Mouse (Mus musculus): ENCODE measurements around the gene Ddr1. TPM values are rescaled to one million over a fixed set of nuclear protein-coding genes. Genes with fewer than 3 reads are reported as not detected.

Gene Ddr1
- polyA plus RNA-seq, 1 experiment: 61.6 TPM

DNA sequence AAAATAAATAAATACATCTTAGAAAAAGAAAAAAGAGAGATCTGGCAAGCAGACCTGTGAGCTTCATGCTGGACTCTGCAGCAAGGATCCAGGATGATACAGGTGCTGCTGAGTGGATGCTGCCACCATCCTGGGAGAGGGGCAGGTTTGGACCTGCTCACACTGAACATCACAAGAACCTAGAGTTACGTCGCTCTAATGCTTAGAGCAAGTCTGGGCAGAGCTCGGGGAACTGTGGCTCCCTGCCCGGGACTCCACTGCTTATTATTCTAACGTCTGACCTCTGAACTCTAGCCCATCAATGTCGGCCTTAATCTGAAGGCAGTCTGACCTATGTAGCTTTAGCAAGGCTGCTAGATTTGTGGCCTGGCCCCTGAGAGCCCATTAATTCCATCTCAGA is 23.8 kb downstream of the Ddr1 start:
- H3K9ac ChIP-seq (ENCODE audit: low read depth, poor library complexity, severe bottlenecking): peak overlapping the region; percentile 25; the same call in 1 of the 2 replicates
- H3K27me3 ChIP-seq (ENCODE audit: control insufficient read depth, insufficient read depth, low read length, poor library complexity, severe bottlenecking): no peaks in the 10 kb centered on the region
- no peaks in the 10 kb centered on the region for H3K36me3 ChIP-seq (ENCODE audit: control insufficient read depth, insufficient read depth, low read length, poor library complexity, severe bottlenecking)
- H3K4me1 ChIP-seq (ENCODE audit: control insufficient read depth, insufficient read depth, low read length): peaks cover 2% of the 10 kb centered on the region
- no peak overlapping the region for H3K4me3 ChIP-seq (ENCODE audit: low read depth, low read length)
- TF ChIP-seq POLR2A (IDR thresholded peaks at IDR 0.05; ENCODE audit: insufficient read depth, low read length) (no peak), CTCF (IDR thresholded peaks at IDR 0.05; ENCODE audit: low read depth, low read length) (no peak), EP300 (IDR thresholded peaks at IDR 0.05; ENCODE audit: insufficient read depth, low read depth, low read length) (peak; percentile 57; the same call in 1 of the 2 replicates)
- peak overlapping the region; percentile 85 for H3K27ac ChIP-seq (ENCODE audit: insufficient read depth, low read length)
- H3K9me3 ChIP-seq (replicated peaks; ENCODE audit: control insufficient read depth, insufficient read depth, low read length, poor library complexity, severe bottlenecking): no peaks in the 10 kb centered on the region

DNA sequence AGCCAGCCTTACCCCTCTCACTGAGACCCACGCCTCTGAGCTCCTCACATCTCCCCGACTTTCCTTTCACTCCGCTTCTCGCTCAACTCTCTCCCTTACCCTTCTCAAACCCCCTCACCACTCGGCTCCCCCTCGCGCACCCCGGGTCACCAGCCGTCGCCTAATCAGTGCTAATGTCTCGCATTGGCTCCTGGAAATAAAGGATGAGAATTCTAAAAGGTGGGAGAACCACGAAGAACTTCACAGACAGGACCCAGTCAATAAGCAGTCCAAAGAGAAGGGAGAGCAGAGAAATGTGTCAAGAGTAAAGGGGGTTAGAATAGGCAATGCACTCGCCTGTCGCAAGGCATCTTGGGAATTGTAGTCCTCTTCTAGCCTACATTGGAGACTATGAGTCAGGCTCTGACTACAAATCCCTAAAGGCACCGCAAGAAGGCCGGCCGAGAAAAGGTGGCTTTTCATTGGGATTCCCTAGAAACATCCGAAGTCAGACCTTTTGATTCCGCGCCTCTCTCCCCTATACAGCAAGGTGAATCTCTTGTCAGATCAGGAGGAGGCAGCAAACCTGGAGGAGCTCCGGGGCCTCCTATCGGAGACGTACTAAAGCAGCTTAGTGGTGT is 30.9 kb downstream of the Ddr1 start, which contains the start of gene Gtf2h4:
Gene Gtf2h4, minus strand, starts transcription at position 324 of the 620 bp plus-strand sequence.
- TF ChIP-seq CTCF (IDR thresholded peaks at IDR 0.05; ENCODE audit: low read depth, low read length): no peak
- TF ChIP-seq EP300 (IDR thresholded peaks at IDR 0.05; ENCODE audit: insufficient read depth, low read depth, low read length): no peak
- no peak for TF ChIP-seq POLR2A (IDR thresholded peaks at IDR 0.05; ENCODE audit: insufficient read depth, low read length)
- Histone ChIP-seq H3K27me3 (ENCODE audit: control insufficient read depth, insufficient read depth, low read length, poor library complexity, severe bottlenecking) (no peaks in the 10 kb centered on the region), H3K36me3 (ENCODE audit: control insufficient read depth, insufficient read depth, low read length, poor library complexity, severe bottlenecking) (no peaks in the 10 kb centered on the region; the same call in 1 of the 2 replicates), H3K4me1 (ENCODE audit: control insufficient read depth, insufficient read depth, low read length) (no peaks in the 10 kb centered on the region), H3K27ac (ENCODE audit: insufficient read depth, low read length) (no peak within 1 kb of the TSS), H3K9ac (ENCODE audit: low read depth, poor library complexity, severe bottlenecking) (peak within 1 kb of the TSS; percentile 87), H3K4me3 (ENCODE audit: low read depth, low read length) (peak within 1 kb of the TSS; percentile 98), H3K9me3 (replicated peaks; ENCODE audit: control insufficient read depth, insufficient read depth, low read length, poor library complexity, severe bottlenecking) (no peaks in the 10 kb centered on the region)

DNA sequence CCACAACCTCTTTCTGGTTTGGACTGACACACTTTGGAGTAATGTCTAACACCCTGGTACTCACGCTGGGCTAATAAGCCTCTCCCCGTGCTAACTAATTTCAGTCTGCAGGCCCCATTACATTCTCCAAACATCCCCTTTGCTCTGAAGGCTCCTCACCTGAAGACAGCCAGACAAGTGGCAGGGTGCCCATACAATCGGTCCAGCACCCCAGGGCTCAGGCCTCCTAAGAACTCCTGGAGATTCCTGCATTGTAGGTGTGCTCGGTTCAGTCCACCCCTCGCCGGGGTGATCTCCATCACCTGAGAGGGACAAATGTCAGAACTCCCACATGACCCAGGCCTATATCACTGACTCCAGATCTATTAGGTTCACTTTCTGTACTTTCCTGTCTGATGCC is 31.9 kb downstream of the Ddr1 start:
- Histone ChIP-seq H3K36me3 (ENCODE audit: control insufficient read depth, insufficient read depth, low read length, poor library complexity, severe bottlenecking) (no peaks in the 10 kb centered on the region; the same call in 1 of the 2 replicates), H3K4me1 (ENCODE audit: control insufficient read depth, insufficient read depth, low read length) (no peaks in the 10 kb centered on the region), H3K4me3 (ENCODE audit: low read depth, low read length) (no peak overlapping the region), H3K27ac (ENCODE audit: insufficient read depth, low read length) (no peak overlapping the region), H3K9ac (ENCODE audit: low read depth, poor library complexity, severe bottlenecking) (no peak overlapping the region), H3K27me3 (ENCODE audit: control insufficient read depth, insufficient read depth, low read length, poor library complexity, severe bottlenecking) (no peaks in the 10 kb centered on the region), H3K9me3 (replicated peaks; ENCODE audit: control insufficient read depth, insufficient read depth, low read length, poor library complexity, severe bottlenecking) (no peaks in the 10 kb centered on the region)
- TF ChIP-seq EP300 (IDR thresholded peaks at IDR 0.05; ENCODE audit: insufficient read depth, low read depth, low read length): no peak
- no peak for TF ChIP-seq CTCF (IDR thresholded peaks at IDR 0.05; ENCODE audit: low read depth, low read length)
- TF ChIP-seq POLR2A (IDR thresholded peaks at IDR 0.05; ENCODE audit: insufficient read depth, low read length): no peak

DNA sequence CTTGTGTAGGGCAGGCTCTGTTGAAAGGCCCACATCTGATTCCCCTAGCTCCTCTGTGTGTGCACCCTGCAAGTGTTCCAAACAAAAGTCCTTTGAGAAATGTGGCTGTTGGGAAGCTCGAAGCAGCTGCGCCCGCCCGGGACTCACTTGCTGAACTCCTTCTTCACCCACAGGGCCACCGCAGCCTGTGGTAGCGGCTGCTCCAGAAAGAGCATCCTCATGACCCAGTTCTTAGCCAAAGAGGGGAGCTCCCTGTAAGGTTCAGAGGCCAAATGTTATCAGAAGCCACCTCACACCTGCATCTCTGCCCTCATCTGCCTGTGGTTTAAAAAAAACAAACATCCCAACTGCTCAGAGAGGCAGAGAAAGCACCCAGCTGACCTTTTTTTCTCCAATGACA is 32.6 kb downstream of the Ddr1 start:
- no peak for TF ChIP-seq POLR2A (IDR thresholded peaks at IDR 0.05; ENCODE audit: insufficient read depth, low read length)
- TF ChIP-seq CTCF (IDR thresholded peaks at IDR 0.05; ENCODE audit: low read depth, low read length): no peak
- TF ChIP-seq EP300 (IDR thresholded peaks at IDR 0.05; ENCODE audit: insufficient read depth, low read depth, low read length): no peak
- H3K9me3 ChIP-seq (replicated peaks; ENCODE audit: control insufficient read depth, insufficient read depth, low read length, poor library complexity, severe bottlenecking): no peaks in the 10 kb centered on the region
- no peaks in the 10 kb centered on the region; the same call in 1 of the 2 replicates for H3K36me3 ChIP-seq (ENCODE audit: control insufficient read depth, insufficient read depth, low read length, poor library complexity, severe bottlenecking)
- no peaks in the 10 kb centered on the region for H3K4me1 ChIP-seq (ENCODE audit: control insufficient read depth, insufficient read depth, low read length)
- no peak overlapping the region for H3K4me3 ChIP-seq (ENCODE audit: low read depth, low read length)
- H3K27ac ChIP-seq (ENCODE audit: insufficient read depth, low read length): no peak overlapping the region
- H3K9ac ChIP-seq (ENCODE audit: low read depth, poor library complexity, severe bottlenecking): no peak overlapping the region
- H3K27me3 ChIP-seq (ENCODE audit: control insufficient read depth, insufficient read depth, low read length, poor library complexity, severe bottlenecking): no peaks in the 10 kb centered on the region

DNA sequence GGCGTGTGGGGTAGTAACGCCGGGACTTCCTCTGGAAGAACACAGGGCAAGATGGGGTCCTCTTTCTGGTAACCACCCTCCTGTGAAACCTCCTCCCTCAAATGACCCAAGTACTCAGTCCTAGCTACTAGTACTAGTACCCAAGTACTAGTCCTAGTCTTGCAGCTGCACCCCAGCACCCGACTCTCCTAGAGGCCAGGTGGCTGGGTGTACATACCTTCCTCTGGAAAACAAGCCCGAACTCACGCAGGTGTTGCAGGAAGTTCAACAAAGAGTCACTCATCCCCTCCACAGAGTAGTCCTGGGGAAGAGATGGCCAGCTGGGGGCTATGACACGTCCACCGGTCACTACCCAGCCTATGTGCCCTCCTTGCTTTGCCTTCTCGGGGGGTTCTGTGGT is 34.7 kb downstream of the Ddr1 start:
- no peak overlapping the region for H3K9ac ChIP-seq (ENCODE audit: low read depth, poor library complexity, severe bottlenecking)
- no peak for TF ChIP-seq CTCF (IDR thresholded peaks at IDR 0.05; ENCODE audit: low read depth, low read length)
- no peak for TF ChIP-seq POLR2A (IDR thresholded peaks at IDR 0.05; ENCODE audit: insufficient read depth, low read length)
- no peak for TF ChIP-seq EP300 (IDR thresholded peaks at IDR 0.05; ENCODE audit: insufficient read depth, low read depth, low read length)
- H3K36me3 ChIP-seq (ENCODE audit: control insufficient read depth, insufficient read depth, low read length, poor library complexity, severe bottlenecking): no peaks in the 10 kb centered on the region; the same call in 1 of the 2 replicates
- no peak overlapping the region for H3K27ac ChIP-seq (ENCODE audit: insufficient read depth, low read length)
- H3K4me1 ChIP-seq (ENCODE audit: control insufficient read depth, insufficient read depth, low read length): peaks cover 3% of the 10 kb centered on the region
- H3K4me3 ChIP-seq (ENCODE audit: low read depth, low read length): no peak overlapping the region
- no peaks in the 10 kb centered on the region for H3K27me3 ChIP-seq (ENCODE audit: control insufficient read depth, insufficient read depth, low read length, poor library complexity, severe bottlenecking)
- no peaks in the 10 kb centered on the region for H3K9me3 ChIP-seq (replicated peaks; ENCODE audit: control insufficient read depth, insufficient read depth, low read length, poor library complexity, severe bottlenecking)

DNA sequence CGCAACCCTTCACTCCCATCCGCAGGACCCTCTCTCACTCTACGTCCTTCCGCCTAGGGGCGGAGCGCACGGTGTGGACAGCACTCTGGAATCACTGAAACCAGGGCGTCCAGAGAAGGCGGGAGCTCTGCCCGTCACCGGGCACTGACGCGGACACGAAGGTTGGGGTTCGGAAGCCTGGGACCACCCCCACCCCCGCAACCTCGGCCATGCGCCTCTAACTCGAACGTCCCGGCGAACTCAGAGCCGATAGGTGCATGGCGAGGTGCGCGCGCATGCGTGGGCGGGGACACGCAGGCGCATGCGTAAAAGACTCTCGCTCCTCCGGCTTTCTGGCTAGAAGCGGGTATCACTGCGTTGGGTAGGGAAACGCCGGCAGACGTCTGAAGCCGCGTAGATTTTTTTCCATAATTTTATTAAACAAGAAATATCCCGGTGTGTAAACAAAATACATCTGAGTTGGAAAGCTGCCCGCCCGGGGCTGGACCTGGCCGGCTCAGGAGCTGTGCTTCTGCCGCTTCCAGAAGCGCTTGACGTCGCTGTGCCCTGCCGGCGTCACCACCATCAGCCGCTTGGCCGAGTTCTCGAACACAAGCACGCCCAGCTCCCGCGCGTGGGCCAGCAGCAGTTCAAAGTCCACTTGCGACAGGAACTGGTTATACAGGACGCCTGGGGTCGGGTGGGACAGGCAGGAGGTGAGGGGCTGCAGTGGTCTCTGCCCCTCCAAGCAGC is 36.9 kb downstream of the Ddr1 start, which contains the start of gene Vars2:
Gene Vars2, minus strand, starts transcription at position 259 of the 732 bp plus-strand sequence.
- Histone ChIP-seq H3K4me1 (ENCODE audit: control insufficient read depth, insufficient read depth, low read length) (peaks cover 3% of the 10 kb centered on the region), H3K27ac (ENCODE audit: insufficient read depth, low read length) (peak within 1 kb of the TSS; percentile 27), H3K4me3 (ENCODE audit: low read depth, low read length) (peak within 1 kb of the TSS; percentile 79), H3K9ac (ENCODE audit: low read depth, poor library complexity, severe bottlenecking) (peak within 1 kb of the TSS; percentile 71), H3K9me3 (replicated peaks; ENCODE audit: control insufficient read depth, insufficient read depth, low read length, poor library complexity, severe bottlenecking) (no peaks in the 10 kb centered on the region), H3K27me3 (ENCODE audit: control insufficient read depth, insufficient read depth, low read length, poor library complexity, severe bottlenecking) (no peaks in the 10 kb centered on the region), H3K36me3 (ENCODE audit: control insufficient read depth, insufficient read depth, low read length, poor library complexity, severe bottlenecking) (peaks cover 2% of the 10 kb centered on the region; the same call in 1 of the 2 replicates)
- TF ChIP-seq CTCF (IDR thresholded peaks at IDR 0.05; ENCODE audit: low read depth, low read length) (no peak), POLR2A (IDR thresholded peaks at IDR 0.05; ENCODE audit: insufficient read depth, low read length) (peak; percentile 60)

All from ES-Bruce4 (cell line).